Mouse (Mus musculus) monocyte, adult 2 months (primary cell): ENCODE data around the gene Numbl.

ENCODE experiments used
- DNase-seq, 2 experiments: peaks; one replicate each; pipeline ENCODE4 v3.0.0; 2022; ENCODE audit warnings: low spot score in 2 of 2, low read depth in 1 of 2

Numbl gene

GRCm38 (mm10) chr7:27291795-27292466, 33.7 kb downstream of the Numbl start:
- DNase-seq: no peak

GRCm38 (mm10) chr7:27295956-27296355, 37.7 kb downstream of the Numbl start:
- DNase-seq: no peak

- DNase-seq: no peak
Measured at GRCm38 (mm10) chr7:27296518-27296917, 38.3 kb downstream of the Numbl start.

- DNase-seq: no peak
Measured at GRCm38 (mm10) chr7:27298033-27298610, 39.9 kb downstream of the Numbl start.

GRCm38 (mm10) chr7:27298816-27299215, 40.6 kb downstream of the Numbl start:
- no peak for DNase-seq

GRCm38 (mm10) chr7:27300351-27300750, 42.1 kb downstream of the Numbl start:
- no peak for DNase-seq

- no peak for DNase-seq
Measured at GRCm38 (mm10) chr7:27300801-27301200, 42.6 kb downstream of the Numbl start.

- DNase-seq: peak in 1 of 2 experiments; percentile 12
Measured at GRCm38 (mm10) chr7:27302172-27302571, 43.9 kb downstream of the Numbl start.

GRCm38 (mm10) chr7:27305091-27305730, 47.0 kb downstream of the Numbl start:
- no peak for DNase-seq

GRCm38 (mm10) chr7:27306161-27307160, 48.2 kb downstream of the Numbl start:
- DNase-seq: no peak

GRCm38 (mm10) chr7:27307551-27307950, 49.3 kb downstream of the Numbl start:
- DNase-seq: no peak

GRCm38 (mm10) chr7:27308821-27309549, 50.8 kb downstream of the Numbl start:
- no peak for DNase-seq

- DNase-seq: no peak
Measured at GRCm38 (mm10) chr7:27309832-27310231, 51.6 kb downstream of the Numbl start.

- no peak for DNase-seq
Measured at GRCm38 (mm10) chr7:27310306-27310705, 52.1 kb downstream of the Numbl start.

- no peak for DNase-seq
Measured at GRCm38 (mm10) chr7:27310996-27311535, 52.8 kb downstream of the Numbl start.

- no peak for DNase-seq
Measured at GRCm38 (mm10) chr7:27311651-27312284, 53.5 kb downstream of the Numbl start.

GRCm38 (mm10) chr7:27314393-27314792, 56.2 kb downstream of the Numbl start:
- DNase-seq: no peak

- no peak for DNase-seq
Measured at GRCm38 (mm10) chr7:27315958-27316357, 57.7 kb downstream of the Numbl start.

GRCm38 (mm10) chr7:27319411-27319810, 61.2 kb downstream of the Numbl start:
- DNase-seq: no peak

- no peak for DNase-seq
Measured at GRCm38 (mm10) chr7:27322291-27322690, 64.1 kb downstream of the Numbl start.
